Mouse (Mus musculus) adrenal gland, adult (tissue): ENCODE measurements around the gene Mmrn2.
"Not testable (repeated sequence)": the region's sequence is repeated elsewhere in the genome, so short reads cannot be mapped to it uniquely, and the experiment has no call there.

Experiments
- DNase-seq, 2 experiments: peaks; one replicate each; pipeline ENCODE4 v3.0.0; 2022 to 2023; ENCODE audit warnings: low spot score in 1 of 2; ENCODE audit not compliant: inconsistent age in 2 of 2

Gene Mmrn2

DNA sequence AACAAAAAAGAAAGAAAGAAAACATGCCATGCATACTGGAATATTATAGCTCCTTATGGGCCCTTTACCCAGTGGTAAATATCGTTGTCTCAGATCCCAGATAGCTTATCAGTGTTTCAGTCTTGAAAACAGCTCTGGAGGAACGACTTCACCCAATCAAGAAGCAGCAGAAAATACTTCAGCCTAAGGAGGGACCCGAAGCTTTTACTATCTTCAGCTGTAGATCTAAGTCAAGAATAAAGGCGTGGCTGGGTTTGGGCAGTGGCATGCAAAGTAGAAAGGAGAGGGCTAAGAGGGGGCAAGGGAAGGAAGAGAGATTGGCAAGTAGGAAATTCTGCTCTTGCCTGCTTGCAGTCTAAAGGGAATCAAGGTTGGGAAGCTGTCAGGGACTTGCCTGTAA, 13.1 kb upstream of the Mmrn2 start:
- DNase-seq, result no peak

DNA sequence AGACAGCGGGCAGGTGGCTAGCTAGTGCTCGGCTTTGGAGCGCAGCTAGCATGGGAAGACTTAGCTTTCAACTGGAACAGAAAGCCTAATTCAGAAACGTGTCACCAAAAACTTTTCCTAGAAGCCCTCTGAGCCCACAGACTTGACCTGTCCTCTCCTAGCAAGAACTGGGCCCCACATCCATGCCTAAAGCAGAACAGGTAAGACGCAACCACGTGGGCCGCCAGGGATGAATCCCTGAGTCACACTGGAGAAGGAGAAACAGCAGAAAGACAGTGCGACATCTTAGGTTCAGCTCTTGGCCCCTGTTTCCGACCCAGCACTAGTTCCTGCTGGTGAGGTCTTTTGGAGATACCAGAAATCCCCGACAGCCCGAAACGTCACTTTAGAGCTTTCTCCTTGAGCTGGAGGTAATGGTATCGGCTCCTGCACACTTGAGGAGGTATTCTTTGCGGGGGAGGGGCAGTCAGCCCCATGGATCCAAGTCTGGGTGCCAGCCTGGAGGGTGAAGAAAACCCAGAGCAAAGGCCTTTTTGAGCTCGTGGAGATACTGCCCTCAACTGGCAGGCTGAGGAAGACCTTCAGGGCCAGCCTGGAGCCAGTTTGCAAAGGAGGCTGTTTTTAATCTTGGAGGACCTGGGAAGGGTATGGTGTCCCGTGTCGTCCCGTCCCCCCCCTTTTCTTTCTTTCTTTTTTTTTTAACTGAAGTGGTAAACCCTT, 12.4 kb upstream of the Mmrn2 start:
- DNase-seq, result peak; percentile 87 to 94

DNA sequence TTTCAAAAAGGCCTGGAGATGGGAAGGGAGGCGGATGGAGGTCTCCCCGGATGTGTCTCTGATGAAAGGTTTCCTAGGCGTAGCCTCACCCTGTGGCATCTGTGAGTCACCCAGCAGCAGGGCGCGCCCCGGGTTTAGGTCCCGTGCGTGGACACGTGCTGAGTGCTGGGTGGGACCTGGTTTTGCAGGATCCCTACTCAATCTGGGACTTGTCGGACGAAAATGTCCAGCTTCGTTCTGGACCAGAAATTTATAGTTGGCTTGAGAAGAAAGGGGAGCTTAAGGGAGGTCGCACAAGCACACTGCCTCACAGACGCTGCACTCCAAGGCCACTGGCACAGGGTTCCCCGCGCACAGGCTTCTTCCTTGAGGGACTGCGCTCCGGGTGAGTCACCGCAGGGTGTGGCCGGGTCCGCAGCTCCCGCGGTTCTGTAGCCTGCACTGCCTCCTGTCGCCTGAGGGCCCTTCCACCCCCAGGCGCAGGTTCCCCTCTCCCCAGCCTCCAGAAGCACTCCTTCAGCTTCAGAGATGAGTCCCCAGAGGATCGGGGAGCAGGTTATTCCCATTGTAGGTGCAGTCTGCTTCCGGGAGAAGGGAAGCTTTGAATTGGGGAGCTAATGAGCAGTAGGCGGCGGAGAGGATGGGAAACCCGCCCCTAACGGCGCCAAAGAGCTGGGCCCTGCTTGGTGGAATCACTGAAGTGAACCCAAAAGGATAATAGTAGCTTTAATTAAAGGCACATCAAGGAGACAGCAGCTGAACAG, 11.6 kb upstream of the Mmrn2 start:
- DNase-seq, result peak; percentile 91 to 97

DNA sequence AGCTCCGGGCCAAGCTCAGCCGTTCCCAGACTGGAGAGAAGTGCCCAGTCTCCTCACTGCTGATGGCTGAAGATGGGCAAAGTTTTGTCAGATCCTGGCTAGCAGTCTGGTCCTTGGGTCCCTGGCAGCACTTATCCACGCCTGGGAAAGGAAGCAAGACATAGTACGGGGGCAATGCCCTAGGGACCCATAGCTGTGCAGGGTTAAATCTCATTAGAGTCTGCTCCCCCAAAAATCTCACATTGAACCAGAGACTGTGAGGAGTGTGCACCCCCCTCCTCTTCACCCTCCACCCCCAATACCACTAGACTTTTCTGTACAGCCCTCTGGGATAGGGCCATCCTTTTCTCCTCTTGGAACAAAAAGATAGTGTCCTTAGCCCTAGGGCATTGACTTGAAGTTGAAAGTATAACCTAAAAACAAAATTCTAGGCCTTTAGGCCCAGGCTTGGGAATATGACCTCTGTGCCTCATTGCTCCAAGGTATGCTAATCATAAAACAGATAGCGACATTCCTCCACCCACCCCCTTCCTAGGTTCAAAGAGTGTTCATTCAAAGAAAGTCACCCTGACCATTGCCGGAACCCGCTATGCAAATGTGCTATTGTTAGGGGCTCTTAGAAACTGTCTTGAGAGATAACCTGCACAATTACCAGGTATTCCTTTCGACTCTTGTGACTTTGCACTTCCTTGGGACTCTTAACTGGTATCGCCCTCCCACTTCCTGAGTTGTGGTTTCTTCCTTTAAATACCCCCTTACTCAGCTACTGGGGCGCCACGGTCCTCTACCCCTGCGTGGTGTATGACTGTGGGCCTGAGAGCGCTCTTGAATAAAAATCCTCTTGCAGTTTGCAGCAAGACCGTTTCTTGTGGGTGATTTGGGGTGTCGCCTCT, 10.8 kb upstream of the Mmrn2 start:
- not testable (repeated sequence) for DNase-seq

DNA sequence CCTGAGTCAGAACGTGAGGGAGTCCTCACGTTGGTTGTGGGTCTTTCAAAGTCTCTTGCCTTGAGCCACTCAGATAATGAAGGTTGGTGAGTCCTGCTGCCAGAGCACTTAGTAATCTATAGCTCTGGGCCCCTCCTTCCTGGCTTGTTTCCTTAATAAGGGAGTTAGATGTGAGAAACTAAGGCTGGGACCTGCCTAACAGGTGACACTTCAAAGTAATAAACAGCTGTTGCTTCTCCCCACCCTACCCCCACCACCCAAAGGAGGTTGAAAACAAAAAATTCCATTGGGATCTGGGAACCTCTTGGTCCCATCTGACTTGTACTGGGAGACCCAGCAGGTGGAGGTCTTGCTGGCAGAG, 10.1 kb upstream of the Mmrn2 start:
- no peak for DNase-seq

DNA sequence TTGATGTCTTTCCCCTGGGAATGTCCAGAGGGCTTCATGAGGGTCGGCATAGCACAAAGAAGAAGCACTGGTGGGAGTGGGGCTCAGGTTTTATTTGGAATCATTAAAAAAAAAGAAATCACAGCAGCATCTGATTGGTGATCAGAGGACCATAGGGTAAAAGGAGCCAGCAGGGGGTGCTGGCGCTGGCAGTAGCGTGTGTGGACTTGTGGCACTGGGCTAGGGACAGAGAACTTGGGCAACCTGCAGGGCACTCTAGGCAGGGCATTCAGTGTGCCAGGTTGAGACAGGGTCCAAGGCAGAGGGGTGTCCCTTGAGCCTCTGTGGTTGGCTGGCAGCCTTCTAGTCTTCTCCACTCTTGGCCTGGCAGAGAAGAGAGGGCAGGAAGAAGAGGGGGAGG, 5.1 kb upstream of the Mmrn2 start:
- no peak for DNase-seq

DNA sequence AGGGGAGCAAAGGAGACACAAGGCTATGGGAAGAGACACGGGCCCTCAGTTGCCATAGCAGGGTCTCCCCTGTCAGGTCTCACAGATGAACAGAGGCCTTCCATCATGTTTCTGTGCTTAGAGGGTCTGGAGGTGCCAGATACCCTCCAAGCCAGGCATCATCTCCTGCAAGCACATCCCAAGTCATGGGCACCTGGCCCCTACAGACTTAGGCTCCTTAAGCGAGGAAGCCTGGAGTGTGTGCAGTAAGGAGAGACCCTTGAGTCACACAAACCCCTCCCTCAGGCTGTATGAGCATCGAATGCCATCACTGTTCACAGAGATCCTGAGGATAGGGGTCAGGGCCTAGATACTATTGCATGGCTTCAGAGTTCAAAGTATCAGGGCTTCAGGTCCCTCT, 4.3 kb upstream of the Mmrn2 start:
- DNase-seq, result no peak

DNA sequence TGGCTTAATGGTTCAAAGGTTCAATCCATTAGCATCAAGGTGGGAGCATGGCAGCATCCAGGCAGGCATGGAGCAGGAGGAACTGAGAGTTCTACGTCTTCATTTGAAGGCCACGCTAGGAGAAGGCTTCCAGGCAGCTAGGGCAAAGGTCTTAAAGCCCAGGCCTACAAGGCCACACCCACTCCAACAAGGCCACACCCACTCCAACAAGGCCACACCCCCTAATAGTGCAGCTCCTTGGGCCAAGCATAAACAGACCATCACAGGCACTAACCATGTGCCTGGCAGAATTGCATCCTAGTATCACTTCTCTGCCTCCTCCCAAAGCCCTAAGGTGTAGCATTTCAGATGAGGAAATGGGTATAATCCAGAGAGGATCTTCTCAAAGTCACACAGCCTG, 3.5 kb upstream of the Mmrn2 start:
- no peak for DNase-seq

DNA sequence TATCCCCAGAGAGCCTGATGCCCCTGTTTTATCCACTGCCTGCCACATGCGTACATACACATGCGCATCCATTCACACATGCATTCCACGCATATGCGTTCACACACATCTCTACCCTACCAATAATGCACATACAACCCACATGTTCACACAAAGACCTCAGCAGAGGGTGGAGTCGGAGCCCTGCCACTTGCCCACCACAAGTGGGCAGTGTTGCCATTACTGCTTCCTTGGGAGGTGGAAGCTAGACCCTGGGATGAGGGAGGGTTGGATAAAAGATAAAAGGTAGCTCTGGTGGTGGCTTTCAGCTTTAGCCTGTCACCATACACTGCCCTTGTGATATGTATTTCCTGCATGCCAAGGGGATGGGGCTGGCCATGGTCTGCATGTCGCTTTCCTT, 2.6 kb upstream of the Mmrn2 start:
- DNase-seq, result peak; percentile 48 to 85

DNA sequence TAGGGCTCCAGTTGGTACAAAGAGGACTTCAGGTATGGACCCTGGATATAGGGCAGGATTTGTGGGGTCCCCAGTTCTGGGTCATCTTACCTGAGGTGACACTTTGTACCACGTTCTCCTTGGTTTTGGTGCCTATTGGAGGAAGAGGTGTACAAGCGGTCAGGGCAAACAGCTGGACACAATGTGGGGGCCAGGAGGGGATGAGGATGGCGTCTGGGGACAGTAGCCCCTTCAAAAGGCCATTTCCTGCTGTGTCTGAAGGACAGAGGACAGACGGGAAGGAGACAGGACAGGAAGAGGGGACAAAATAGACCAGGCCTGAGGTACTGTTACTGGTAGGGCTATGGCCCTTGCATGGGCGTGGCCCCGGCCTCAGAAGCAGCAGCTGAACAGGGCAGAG, 1.7 kb upstream of the Mmrn2 start:
- DNase-seq, result no peak

DNA sequence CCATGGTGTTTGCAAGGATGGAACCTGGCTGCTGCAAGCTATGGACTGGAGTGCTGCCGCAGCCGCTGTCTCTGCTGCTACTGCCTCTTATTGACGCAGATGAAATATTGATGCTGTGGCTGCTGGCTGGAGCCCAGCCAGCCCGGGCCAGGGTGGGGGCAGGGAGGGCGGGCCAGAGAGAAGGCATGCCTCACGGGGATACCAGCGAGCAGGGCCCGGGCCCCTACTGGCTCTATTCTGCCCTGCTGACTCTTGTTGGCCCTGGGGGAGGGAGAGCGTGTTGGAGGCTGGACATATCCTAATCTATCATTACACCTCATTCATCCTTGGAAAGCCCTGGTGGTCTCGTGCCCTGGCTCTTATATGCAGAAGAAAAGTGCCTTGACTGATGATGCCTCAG, 688 bp upstream of the Mmrn2 start, which contains the start of gene Sncg:
Gene Sncg (minus strand): TSS at position 213 of the 400 bp plus-strand sequence.
- peak in 1 of 2 experiments; percentile 31 for DNase-seq

DNA sequence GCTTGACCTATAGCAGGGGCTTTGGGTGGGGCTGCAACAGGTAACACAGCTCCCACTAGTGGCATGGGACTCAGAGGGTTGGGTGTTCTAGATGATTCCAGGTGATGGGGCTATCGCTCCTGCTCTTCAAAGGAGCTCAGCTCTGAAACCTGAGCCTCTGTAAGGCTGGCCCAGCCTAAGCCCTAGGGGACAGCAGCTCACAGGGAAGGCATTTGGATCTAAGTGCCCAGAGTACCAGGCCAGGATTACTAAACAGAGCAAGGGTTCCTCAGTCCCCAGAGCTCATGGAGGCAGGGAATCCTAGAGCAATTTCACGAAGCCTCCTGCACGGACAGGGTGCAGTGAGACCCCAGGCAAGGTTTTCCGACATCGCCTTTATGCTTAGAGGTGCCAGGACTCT, 676 bp downstream of the Mmrn2 start:
- no peak for DNase-seq

DNA sequence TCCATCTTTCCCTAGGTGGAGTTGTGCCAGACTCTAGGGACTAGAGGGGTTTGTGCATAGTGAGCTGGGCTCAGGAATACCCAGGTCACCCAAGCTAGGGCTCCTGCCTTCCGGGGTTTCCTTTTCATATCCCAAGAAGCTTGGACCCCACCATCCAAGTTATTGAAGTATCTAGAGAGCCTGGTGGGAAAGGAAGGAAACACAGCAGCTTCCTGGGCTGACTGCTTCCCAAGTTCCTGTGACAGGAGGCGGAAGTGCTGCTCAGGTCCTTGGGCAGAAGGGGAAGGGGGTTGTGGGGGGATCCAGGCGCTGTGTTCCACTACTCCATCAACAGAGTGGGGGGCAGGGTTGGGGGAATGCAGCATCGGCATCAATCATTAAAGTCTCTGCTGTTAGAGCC, 1.9 kb downstream of the Mmrn2 start:
- no peak for DNase-seq

DNA sequence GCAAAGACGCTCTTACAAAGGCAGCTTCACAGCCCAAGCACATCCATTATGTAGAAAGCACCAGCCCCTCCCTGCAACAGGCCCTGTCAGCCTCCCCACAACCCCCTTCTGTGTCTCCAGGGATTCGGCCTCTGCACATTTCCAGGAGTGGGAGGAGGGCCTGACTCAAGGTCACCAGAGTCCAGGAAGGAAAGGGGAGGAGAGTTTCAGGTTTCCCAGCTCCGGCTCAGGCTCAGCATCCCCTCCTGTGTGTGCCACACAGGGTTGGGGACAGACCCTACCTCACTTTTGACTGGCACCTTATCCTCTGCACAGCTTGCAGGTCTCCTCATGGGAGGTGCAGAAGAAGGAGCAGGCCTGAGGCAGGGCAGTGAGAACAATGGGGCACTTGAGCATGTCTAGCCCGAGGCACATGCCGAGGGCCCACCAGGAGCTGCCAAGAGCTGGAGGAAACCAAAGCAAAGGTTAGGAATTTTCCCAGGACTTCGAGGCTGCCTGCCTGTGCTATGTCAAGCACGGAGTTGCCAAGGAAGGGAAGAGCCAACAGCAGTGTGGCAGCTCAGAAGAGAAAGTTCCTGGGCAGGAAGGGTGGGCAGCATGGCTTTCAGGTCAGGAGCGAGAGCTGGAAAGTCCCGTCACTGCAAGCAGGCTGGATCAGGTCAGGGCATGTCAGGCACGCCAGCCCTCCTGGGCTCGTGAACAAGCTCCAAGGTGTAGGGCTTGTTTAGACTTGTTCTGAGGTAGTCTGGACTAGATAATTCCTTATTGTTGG, 3.5 kb downstream of the Mmrn2 start:
- peak; percentile 66 to 84 for DNase-seq

DNA sequence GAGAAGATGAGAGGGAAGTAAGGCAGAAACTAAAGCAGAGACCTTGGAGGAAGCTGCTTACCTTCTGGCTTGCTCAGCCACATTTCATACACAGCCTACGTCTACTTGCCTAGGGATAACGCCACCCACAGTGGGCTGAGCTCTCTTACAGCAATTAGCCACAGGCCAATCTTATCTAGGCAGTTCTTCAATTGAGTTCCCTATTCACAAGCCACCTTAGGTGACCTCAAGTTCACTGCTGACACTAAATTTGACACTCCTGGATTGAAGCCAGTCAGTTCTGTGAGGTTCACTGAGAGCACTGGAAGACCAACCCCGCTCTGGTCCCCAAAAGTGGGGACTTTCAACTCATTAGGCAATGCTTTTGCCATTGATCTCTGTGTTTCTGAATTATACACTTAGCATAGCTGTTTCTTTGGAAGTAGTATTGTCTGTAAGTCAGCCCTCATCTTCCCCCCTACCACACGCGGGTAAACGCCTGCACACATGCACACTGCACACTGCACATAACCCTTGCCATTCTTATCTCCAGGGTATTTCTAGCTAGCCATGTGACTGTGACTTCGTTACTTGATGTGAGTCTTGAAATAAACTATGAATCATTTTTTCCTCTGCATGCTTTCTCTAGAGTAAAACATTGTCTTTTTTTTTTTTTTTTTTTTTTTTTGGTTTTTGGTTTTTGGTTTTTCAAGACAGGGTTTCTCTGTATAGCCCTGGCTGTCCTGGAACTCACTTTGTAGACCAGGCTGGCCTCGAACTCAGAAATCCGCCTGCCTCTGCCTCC, 7.8 kb downstream of the Mmrn2 start:
- DNase-seq, result no peak

DNA sequence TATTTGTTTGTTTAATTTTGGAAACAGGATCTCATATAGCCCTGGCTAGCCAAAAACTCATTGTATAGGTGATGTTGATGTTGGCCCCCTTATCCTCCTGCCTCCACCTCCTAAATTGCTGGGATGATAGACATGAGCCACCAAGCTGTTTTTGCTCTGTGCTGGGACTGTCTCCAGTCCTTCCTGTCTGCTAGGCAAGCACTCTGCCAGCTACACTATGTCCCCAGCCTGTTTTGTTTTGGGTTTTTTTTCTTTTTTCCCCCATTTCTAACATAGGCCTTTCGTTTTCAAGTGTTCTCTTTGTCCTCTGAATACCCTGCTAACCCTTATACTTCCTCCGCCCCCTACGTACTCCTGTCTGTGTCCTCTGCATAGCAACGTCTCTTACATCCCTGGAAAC, 18.0 kb downstream of the Mmrn2 start:
- DNase-seq, result no peak

DNA sequence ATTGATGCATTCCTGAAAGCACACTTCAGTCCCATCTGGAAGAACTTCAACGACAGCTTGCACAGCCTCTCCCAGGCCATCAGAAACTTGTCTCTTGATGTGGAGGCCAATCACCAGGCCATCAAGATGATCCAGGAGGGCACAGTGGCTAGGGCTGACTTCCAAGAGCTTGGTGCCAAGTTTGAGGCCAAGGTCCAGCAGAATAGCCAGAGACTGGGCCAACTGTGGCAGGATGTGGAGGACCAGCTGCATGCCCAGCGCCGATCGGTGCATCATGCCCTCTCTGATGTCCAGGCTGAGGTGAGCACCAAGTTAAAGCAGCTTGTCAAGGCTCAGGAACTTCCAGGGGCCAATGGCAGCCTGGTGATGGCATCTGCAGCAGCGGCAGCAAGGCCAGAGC, 22.6 kb downstream of the Mmrn2 start:
- DNase-seq, result peak in 1 of 2 experiments; percentile 66

DNA sequence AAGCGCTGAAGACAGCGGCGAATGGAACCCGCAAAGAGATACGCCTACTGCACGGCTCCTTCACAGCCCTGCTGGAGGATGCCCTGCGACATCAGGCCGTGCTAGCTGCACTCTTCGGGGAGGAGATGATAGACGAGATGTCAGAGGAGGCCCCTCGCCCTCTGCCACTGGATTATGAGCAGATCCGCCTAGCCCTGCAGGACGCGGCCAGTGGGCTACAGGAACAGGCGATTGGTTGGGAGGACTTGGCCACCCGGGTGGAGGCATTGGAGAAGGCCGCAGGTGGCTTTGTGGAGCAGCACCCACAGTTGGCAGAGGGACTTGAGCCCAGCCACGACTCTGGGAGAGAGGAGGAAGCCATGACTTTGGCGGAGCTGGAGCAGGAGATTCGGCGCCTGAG, 23.6 kb downstream of the Mmrn2 start:
- DNase-seq, result no peak

DNA sequence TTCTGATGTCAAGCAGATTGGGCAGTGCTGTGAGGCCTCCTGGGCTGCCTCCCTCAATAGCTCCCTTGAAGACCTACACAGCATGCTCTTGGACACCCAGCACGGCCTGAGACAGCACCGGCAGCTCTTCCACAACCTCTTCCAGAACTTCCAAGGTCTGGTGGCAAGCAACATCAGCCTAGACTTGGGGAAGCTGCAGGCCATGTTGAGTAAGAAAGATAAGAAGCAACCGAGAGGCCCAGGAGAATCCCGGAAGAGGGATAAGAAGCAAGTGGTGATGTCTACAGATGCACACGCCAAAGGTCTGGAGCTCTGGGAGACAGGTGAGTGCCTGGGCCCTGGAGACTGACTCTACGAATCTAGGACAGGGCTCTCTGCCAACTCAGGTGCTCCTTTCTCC, 24.0 kb downstream of the Mmrn2 start:
- no peak for DNase-seq

DNA sequence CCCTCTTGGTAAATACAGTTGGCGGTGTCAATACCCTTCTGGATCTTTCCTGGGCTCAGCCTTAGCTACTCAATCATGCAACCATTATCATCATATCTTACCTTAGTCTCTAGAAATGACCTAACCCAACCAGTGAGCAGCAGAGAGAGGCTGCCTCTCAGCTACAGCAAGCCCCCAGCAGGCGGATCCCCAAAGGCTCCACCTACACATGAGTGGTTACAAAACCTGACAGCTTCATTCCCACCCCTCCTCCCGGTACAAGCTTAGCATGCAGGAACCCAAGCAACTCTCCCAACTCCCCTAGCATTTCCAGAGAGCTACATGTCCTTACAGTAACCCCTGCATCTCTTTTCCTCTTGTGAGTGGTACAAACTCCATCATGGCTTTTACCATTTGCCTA, 24.8 kb downstream of the Mmrn2 start:
- DNase-seq, result no peak
